ENCODE assay signal across 20 mouse cellular contexts in genomic region chr6:89414126-89414525, GRCm38 (mm10). TPM values are rescaled to one million over a fixed set of nuclear protein-coding genes. Genes with fewer than 3 reads are reported as not detected.
A peak's percentile ranks its signal among the peaks of the same experiment; 100 is the strongest.
DNase-seq lines count a peak whose midpoint lies in the region; ATAC-seq and TF ChIP-seq lines count a peak whose summit lies in the region.
"Had no signal": no experiment of that assay in that cellular context is flagged by ENCODE, and none has a peak within 500 bp of the region (broad histone marks: within the 10 kb centered on the region; RNA-seq: fewer than 3 reads in every experiment).

No protein-coding gene starts in this region.

- peak; percentile 90 for ATAC-seq in lung, embryonic 14.5 days (ENCODE audit: insufficient read depth)
- ATAC-seq: forebrain, embryonic 13.5 days had no signal

- no peak overlapping the region for H3K4me3 ChIP-seq in lung, embryonic 14.5 days (ENCODE audit: low read depth, low read length)
- H3K4me3 ChIP-seq: embryonic facial prominence, embryonic 15.5 days; forebrain, embryonic 13.5 days; heart, embryonic 13.5 days; hindbrain, embryonic 15.5 days; limb, embryonic 15.5 days; neural tube, embryonic 15.5 days had no signal

- no peak for TF ChIP-seq CTCF in lung, embryonic 14.5 days (IDR thresholded peaks at IDR 0.05; ENCODE audit: low read depth)

- H3K4me2 ChIP-seq in lung, embryonic 14.5 days: no peak overlapping the region
- H3K4me2 ChIP-seq: embryonic facial prominence, embryonic 15.5 days; forebrain, embryonic 13.5 days; heart, embryonic 13.5 days; hindbrain, embryonic 15.5 days; limb, embryonic 15.5 days; midbrain, embryonic 11.5 days; neural tube, embryonic 15.5 days had no signal

- no peaks in the 10 kb centered on the region for H3K36me3 ChIP-seq in lung, embryonic 14.5 days (ENCODE audit: insufficient read depth)
- H3K36me3 ChIP-seq: embryonic facial prominence, embryonic 15.5 days; heart, embryonic 13.5 days; hindbrain, embryonic 15.5 days; limb, embryonic 15.5 days had no signal

- peak; percentile 84 for DNase-seq in 3T3-L1 (ENCODE audit: low read depth, low spot score)
- DNase-seq in NIH3T3 (ENCODE audit: low read depth): peak; percentile 24
- peak; percentile 53 for DNase-seq in lung, embryonic 14.5 days
- DNase-seq in lung, postnatal 4 days: peak; percentile 35 to 39
- DNase-seq in thymus, postnatal 36 days: no peak
- DNase-seq in left cerebral cortex, adult 9 months (ENCODE audit: low spot score in 2 of 2): no peak
- DNase-seq in embryo, embryonic 10.5 days (ENCODE audit: low spot score): no peak
- DNase-seq in adrenal gland, adult 8-10 months: no peak
- DNase-seq: cerebellum, postnatal 10 days; embryo, embryonic 11 days; heart, postnatal 36 days; liver, postnatal 0 days; thymus, adult 2 months had no signal

- 56% methylated on average over 4 of the region's 4 CpGs for WGBS in lung, embryonic 14.5 days

- no peaks in the 10 kb centered on the region for H3K27me3 ChIP-seq in lung, embryonic 14.5 days (ENCODE audit: insufficient read depth, low read length)
- H3K27me3 ChIP-seq: embryonic facial prominence, embryonic 15.5 days; forebrain, embryonic 13.5 days; hindbrain, embryonic 15.5 days; limb, embryonic 15.5 days; neural tube, embryonic 15.5 days had no signal

- no peaks in the 10 kb centered on the region for H3K4me1 ChIP-seq in lung, embryonic 14.5 days (ENCODE audit: insufficient read depth)
- H3K4me1 ChIP-seq: embryonic facial prominence, embryonic 15.5 days; hindbrain, embryonic 15.5 days; neural tube, embryonic 15.5 days had no signal

- no peaks in the 10 kb centered on the region for H3K9me3 ChIP-seq in lung, embryonic 14.5 days (ENCODE audit: low read depth, low read length)
- H3K9me3 ChIP-seq: embryonic facial prominence, embryonic 15.5 days; forebrain, embryonic 13.5 days; heart, embryonic 13.5 days; hindbrain, embryonic 15.5 days; limb, embryonic 15.5 days; neural tube, embryonic 15.5 days had no signal

- peak overlapping the region; percentile 77 for H3K27ac ChIP-seq in lung, embryonic 14.5 days (ENCODE audit: low read depth)
- H3K27ac ChIP-seq: embryonic facial prominence, embryonic 15.5 days; forebrain, embryonic 13.5 days; heart, embryonic 13.5 days; hindbrain, embryonic 15.5 days; limb, embryonic 15.5 days; neural tube, embryonic 15.5 days had no signal

- H3K9ac ChIP-seq in lung, embryonic 14.5 days: no peak overlapping the region
- H3K9ac ChIP-seq: embryonic facial prominence, embryonic 15.5 days; forebrain, embryonic 13.5 days; heart, embryonic 13.5 days; hindbrain, embryonic 15.5 days; limb, embryonic 15.5 days; liver, postnatal 0 days; neural tube, embryonic 15.5 days had no signal

RNA-seq across cellular contexts. Expression of gene Plxna1, which starts 51.7 kb away (rescaled TPM):
- 26.8 and 32.2 TPM in 2 replicates for polyA plus RNA-seq in lung, embryonic 14.5 days (2014; fragmentation: Nextera tagmentation; extraction: Ambion mirVana)
- total RNA-seq in adrenal gland, adult 8-10 months (2022): 10 to 100 TPM; 65.9 to 85.2 (median 71.0) TPM

Comparison
In these comparisons a context has a peak if more than half of its experiments do, and no peak if none do; other contexts are left out.
1. DNase-seq: peak in 3T3-L1 (single experiment), NIH3T3 (single experiment), lung, embryonic 14.5 days (single experiment) and lung, postnatal 4 days (2 of 2); none in thymus, postnatal 36 days (0 of 2), left cerebral cortex, adult 9 months (0 of 2), embryo, embryonic 10.5 days (single experiment) and adrenal gland, adult 8-10 months (single experiment).